Mouse (Mus musculus): ENCODE results near the gene Slc25a21. TPM values are rescaled to one million over a fixed set of nuclear protein-coding genes. Genes with fewer than 3 reads are reported as not detected.

The Slc25a21 gene
- total RNA-seq, 2 experiments from 2014 or later = 33.4 to 33.8 TPM

GRCm38 (mm10) chr12:56669451-56670122 lies 527.7 kb downstream of the Slc25a21 start:
- ATAC-seq (replicated peaks; ENCODE audit: low FRiP score, poor library complexity, severe bottlenecking) = no peak

Other genes with a start within 250 kb of the Slc25a21 start
- gene Prps1l3, start 32.9 kb upstream of the Slc25a21 start, total RNA-seq (2015; ENCODE audit: low replicate concordance) = 10.6 and 15.9 TPM in 2 replicates
- gene Prps1l3, start 32.9 kb upstream of the Slc25a21 start, total RNA-seq (2017; ENCODE audit: low replicate concordance) = 16.3 and 20.1 TPM in 2 replicates
- gene Mipol1, start 33.0 kb upstream of the Slc25a21 start, total RNA-seq (2015; ENCODE audit: low replicate concordance) = 0.63 TPM in 1 of 2 replicates, not detected in the other
- 0.60 and 0.98 TPM in 2 replicates for gene Mipol1, start 33.0 kb upstream of the Slc25a21 start, total RNA-seq (2017; ENCODE audit: low replicate concordance)